Mouse (Mus musculus) ES-Bruce4 (cell line): ENCODE results near the gene Klk1b27. TPM values are rescaled to one million over a fixed set of nuclear protein-coding genes. Genes with fewer than 3 reads are reported as not detected.
"Not testable (repeated sequence)": the region's sequence is repeated elsewhere in the genome, so short reads cannot be mapped to it uniquely, and the experiment has no call there.

Source experiments
- H3K27ac ChIP-seq: 2 replicates; pipeline ENCODE4 v1.5.1; 2012; ENCODE audit warnings: low read length, inconsistent platforms; ENCODE audit not compliant: insufficient read depth
- H3K27me3 ChIP-seq: 2 replicates; pipeline ENCODE4 v1.6.1; 2012; ENCODE audit warnings: mild to moderate bottlenecking, low read length, inconsistent platforms; ENCODE audit not compliant: control insufficient read depth, poor library complexity, insufficient read depth, severe bottlenecking
- H3K36me3 ChIP-seq: 2 replicates; pipeline ENCODE4 v1.6.1; 2012; ENCODE audit warnings: inconsistent platforms, mild to moderate bottlenecking, low read length, moderate library complexity; ENCODE audit not compliant: control insufficient read depth, poor library complexity, insufficient read depth, severe bottlenecking
- H3K4me1 ChIP-seq: one replicate; pipeline ENCODE4 v1.8.1; 2011; ENCODE audit warnings: low read length; ENCODE audit not compliant: control insufficient read depth, insufficient read depth
- H3K4me3 ChIP-seq: 2 replicates; pipeline ENCODE4 v1.5.1; 2011; ENCODE audit warnings: low read depth, mild to moderate bottlenecking, low read length
- H3K9ac ChIP-seq: 2 replicates; pipeline ENCODE4 v1.6.1; 2012; ENCODE audit warnings: low read depth, mild to moderate bottlenecking, inconsistent platforms; ENCODE audit not compliant: poor library complexity, severe bottlenecking
- H3K9me3 ChIP-seq: replicated peaks from 2 replicates; pipeline ENCODE4 v1.6.1; 2012; ENCODE audit warnings: mild to moderate bottlenecking, low read length, inconsistent platforms; ENCODE audit not compliant: control insufficient read depth, poor library complexity, insufficient read depth, severe bottlenecking
- CTCF ChIP-seq: IDR thresholded peaks from one replicate; pipeline ENCODE4 v1.8.1; 2011; ENCODE audit warnings: low read depth, low read length
- EP300 ChIP-seq: IDR thresholded peaks from 2 replicates; pipeline ENCODE4 v1.6.1; 2011; ENCODE audit warnings: low read depth, low read length; ENCODE audit not compliant: insufficient read depth
- POLR2A ChIP-seq: IDR thresholded peaks from one replicate; pipeline ENCODE4 v1.8.1; 2011; ENCODE audit warnings: low read length; ENCODE audit not compliant: insufficient read depth
- polyA plus RNA-seq: library from polyadenylated mRNA; stranded (reverse); fragments of >200 nt; gene quantifications from 2 replicates; pipeline ENCODE4 v1.2.4, GENCODE M21; 2011; ENCODE audit warnings: low read depth; ENCODE audit not compliant: missing spikeins, insufficient read depth, insufficient read length

Klk1b27 gene
- polyA plus RNA-seq = not detected in 2 replicates

GRCm38 (mm10) chr7:44051990-44052389, at the start of gene Klk1b27:
Gene Klk1b27 (plus strand): TSS chr7:44052290.
- not testable (repeated sequence) for H3K27ac ChIP-seq, H3K36me3 ChIP-seq

GRCm38 (mm10) chr7:44004847-44005246, 47.2 kb upstream of the Klk1b27 start:
- Histone ChIP-seq H3K4me3 (no peak overlapping the region), H3K4me1 (no peaks in the 10 kb centered on the region), H3K9me3 (no peaks in the 10 kb centered on the region), H3K27ac (no peak overlapping the region), H3K36me3 (no peaks in the 10 kb centered on the region), H3K9ac (no peak overlapping the region), H3K27me3 (no peaks in the 10 kb centered on the region; the same call in 1 of the 2 replicates)
- no peak for TF ChIP-seq EP300
- TF ChIP-seq POLR2A = no peak
- no peak for TF ChIP-seq CTCF

More at GRCm38 (mm10) chr7:44051990-44052389, at the start of gene Klk1b27:
- not testable (repeated sequence) for H3K9me3 ChIP-seq, H3K9ac ChIP-seq, H3K4me1 ChIP-seq, H3K27me3 ChIP-seq, H3K4me3 ChIP-seq

- not testable (repeated sequence) for H3K9me3 ChIP-seq, H3K4me3 ChIP-seq, H3K9ac ChIP-seq, H3K27me3 ChIP-seq, H3K27ac ChIP-seq, H3K4me1 ChIP-seq, H3K36me3 ChIP-seq
Measured at GRCm38 (mm10) chr7:44011868-44012267, 40.2 kb upstream of the Klk1b27 start, which contains the start of gene Klk1b26. Gene Klk1b26 (plus strand): TSS chr7:44012168.

- not testable (repeated sequence) for H3K9me3 ChIP-seq, H3K4me1 ChIP-seq, H3K36me3 ChIP-seq, H3K9ac ChIP-seq, H3K4me3 ChIP-seq, H3K27me3 ChIP-seq, H3K27ac ChIP-seq
Measured at GRCm38 (mm10) chr7:44014666-44015065, 37.4 kb upstream of the Klk1b27 start.

GRCm38 (mm10) chr7:44015071-44015470, 37.0 kb upstream of the Klk1b27 start:
- no peak overlapping the region for H3K4me3 ChIP-seq
- H3K9ac ChIP-seq = no peak overlapping the region
- TF ChIP-seq EP300 = no peak
- no peak for TF ChIP-seq POLR2A
- TF ChIP-seq CTCF = no peak
- no peaks in the 10 kb centered on the region for H3K4me1 ChIP-seq
- H3K27ac ChIP-seq = no peak overlapping the region
- no peaks in the 10 kb centered on the region for H3K36me3 ChIP-seq
- H3K9me3 ChIP-seq = no peaks in the 10 kb centered on the region
- H3K27me3 ChIP-seq = no peaks in the 10 kb centered on the region

- Histone ChIP-seq H3K27ac (no peak overlapping the region), H3K9me3 (no peaks in the 10 kb centered on the region; the same call in 1 of the 2 replicates), H3K4me1 (no peaks in the 10 kb centered on the region), H3K9ac (no peak overlapping the region), H3K27me3 (no peaks in the 10 kb centered on the region), H3K4me3 (no peak overlapping the region), H3K36me3 (no peaks in the 10 kb centered on the region)
- no peak for TF ChIP-seq CTCF
- TF ChIP-seq EP300 = no peak
- no peak for TF ChIP-seq POLR2A
Measured at GRCm38 (mm10) chr7:44072117-44072516, 20.0 kb downstream of the Klk1b27 start.

GRCm38 (mm10) chr7:44077703-44078102, 25.6 kb downstream of the Klk1b27 start:
- Histone ChIP-seq H3K27ac (no peak overlapping the region), H3K27me3 (no peaks in the 10 kb centered on the region)
- TF ChIP-seq POLR2A (no peak), EP300 (no peak), CTCF (no peak)

More at GRCm38 (mm10) chr7:44077703-44078102, 25.6 kb downstream of the Klk1b27 start:
- Histone ChIP-seq H3K9ac (no peak overlapping the region), H3K4me1 (no peaks in the 10 kb centered on the region), H3K9me3 (peaks cover 11% of the 10 kb centered on the region), H3K36me3 (no peaks in the 10 kb centered on the region), H3K4me3 (no peak overlapping the region)
